Mouse (Mus musculus): ENCODE data around the gene Fbxl18. TPM values are rescaled to one million over a fixed set of nuclear protein-coding genes. Genes with fewer than 3 reads are reported as not detected.

Fbxl18 gene
- polyA plus RNA-seq, 1 experiment from 2014 or later, result 14.6 TPM

DNA sequence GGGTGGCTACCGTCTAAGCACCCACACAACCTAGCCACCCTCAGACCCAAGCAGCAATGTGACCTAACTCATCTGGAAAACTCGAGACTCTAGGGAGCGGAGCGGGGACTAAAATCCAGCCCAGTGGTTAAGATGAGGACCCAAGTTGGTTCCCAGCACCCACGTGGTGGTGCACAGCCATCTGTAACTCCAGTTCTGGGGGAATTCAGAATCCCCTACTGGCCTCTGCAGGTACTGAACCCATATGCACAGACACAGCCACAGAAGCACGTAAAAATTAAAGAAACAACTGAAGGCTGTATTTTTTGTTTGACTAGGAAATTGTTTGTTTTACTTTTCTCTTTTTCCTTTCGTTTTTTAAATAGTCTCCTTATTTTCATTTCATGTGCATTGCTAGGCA is 21.5 kb downstream of the Fbxl18 start:
- DNase-seq (ENCODE audit: low spot score), result no peak
- H3K27ac ChIP-seq, result no peak overlapping the region
- H3K9me3 ChIP-seq, result no peaks in the 10 kb centered on the region
- 91% methylated on average over 7 of the region's 7 CpGs for WGBS
- H3K36me3 ChIP-seq, result peaks cover 83% of the 10 kb centered on the region
- no peak overlapping the region for H3K4me3 ChIP-seq
- no peaks in the 10 kb centered on the region for H3K27me3 ChIP-seq (ENCODE audit: insufficient read depth, poor library complexity, severe bottlenecking)
- peaks cover 14% of the 10 kb centered on the region; the same call in 1 of the 2 replicates for H3K4me1 ChIP-seq

DNA sequence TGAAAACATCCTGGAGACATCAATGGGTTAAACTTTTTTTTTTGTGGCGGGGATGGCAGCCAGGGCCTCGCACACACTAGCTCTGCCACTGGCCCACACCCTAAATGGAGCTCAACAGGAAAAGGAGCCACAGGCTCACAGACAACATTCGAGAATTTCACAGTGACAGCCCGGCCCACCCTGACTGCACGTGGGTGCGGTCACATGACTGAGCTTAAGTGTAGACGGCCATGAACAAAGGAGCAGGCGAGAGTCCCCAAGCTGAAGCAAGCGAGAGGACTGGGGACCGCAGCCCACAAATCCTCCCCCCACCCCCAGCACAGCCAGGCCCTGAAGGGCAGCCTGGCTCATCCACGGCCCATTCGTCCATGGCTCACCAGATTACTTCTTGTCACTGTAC is 23.5 kb downstream of the Fbxl18 start:
- WGBS, result 60% methylated on average over 12 of the region's 12 CpGs
- peak overlapping the region; percentile 30; the same call in 1 of the 2 replicates for H3K27ac ChIP-seq

DNA sequence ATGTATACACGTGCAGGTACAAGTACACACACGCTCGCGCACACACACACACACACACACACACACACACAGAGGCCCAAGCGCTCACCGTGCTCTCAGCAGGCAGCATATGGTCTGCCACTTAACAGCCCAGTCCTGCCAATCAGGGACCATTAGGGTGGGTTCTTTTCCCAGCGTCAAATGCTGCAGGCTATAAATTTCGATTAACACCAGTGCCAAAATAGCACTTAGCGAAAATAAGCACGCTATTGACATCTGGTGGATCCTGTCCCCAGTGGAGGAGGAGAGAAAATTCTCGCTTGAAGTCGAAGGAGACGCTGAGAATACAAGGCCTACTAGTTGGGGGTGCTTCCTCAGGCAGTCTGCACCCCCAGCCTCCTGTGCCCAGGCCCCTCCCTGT is 25.8 kb downstream of the Fbxl18 start:
- Histone ChIP-seq H3K4me1 (0 out of 2 replicates have a peak, but pooled peaks cover 8% of the 10 kb centered on the region), H3K27ac (no peak overlapping the region)
- DNase-seq (ENCODE audit: low spot score), result no peak

More for the DNA sequence above, 23.5 kb downstream of the Fbxl18 start:
- no peaks in the 10 kb centered on the region for H3K27me3 ChIP-seq (ENCODE audit: insufficient read depth, poor library complexity, severe bottlenecking)
- H3K4me3 ChIP-seq, result no peak overlapping the region
- no peaks in the 10 kb centered on the region for H3K9me3 ChIP-seq
- peaks cover 80% of the 10 kb centered on the region for H3K36me3 ChIP-seq
- 0 out of 2 replicates have a peak, but pooled peaks cover 8% of the 10 kb centered on the region for H3K4me1 ChIP-seq
- DNase-seq (ENCODE audit: low spot score), result no peak

DNA sequence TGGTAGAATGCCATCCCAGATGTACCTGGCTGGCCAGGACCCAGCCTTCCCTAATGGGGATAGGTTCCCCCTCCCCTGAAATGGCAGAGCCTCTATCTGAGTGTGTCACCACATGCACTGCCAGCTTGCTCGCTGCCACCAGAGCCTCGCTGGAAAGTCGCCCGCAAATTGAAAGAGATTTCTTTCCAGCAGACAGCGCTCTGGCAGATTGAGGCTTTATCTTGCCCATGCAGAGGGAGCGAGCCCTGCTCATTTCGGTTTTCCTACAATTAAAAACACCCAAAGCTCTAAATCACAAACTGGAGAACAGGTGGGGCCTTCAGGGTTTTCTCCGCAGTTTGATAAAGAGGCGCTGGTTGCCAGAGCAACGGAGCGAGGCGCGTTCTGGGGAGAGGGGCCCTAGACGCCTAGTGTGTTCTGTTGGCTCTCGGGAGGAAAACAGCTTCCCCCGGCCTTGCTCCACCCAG is 37.4 kb downstream of the Fbxl18 start:
- Histone ChIP-seq H3K27me3 (ENCODE audit: insufficient read depth, poor library complexity, severe bottlenecking) (no peaks in the 10 kb centered on the region), H3K36me3 (0 out of 2 replicates have a peak, but pooled peaks cover 2% of the 10 kb centered on the region), H3K9me3 (peaks cover 5% of the 10 kb centered on the region; the same call in 1 of the 2 replicates), H3K27ac (peak overlapping the region; percentile 59; the same call in 1 of the 2 replicates), H3K4me3 (peak overlapping the region; percentile 16; the same call in 1 of the 2 replicates), H3K4me1 (peaks cover 5% of the 10 kb centered on the region; the same call in 1 of the 2 replicates)
- WGBS, result 53% methylated on average over 16 of the region's 16 CpGs
- no peak for DNase-seq (ENCODE audit: low spot score)

More for the DNA sequence above, 25.8 kb downstream of the Fbxl18 start:
- Histone ChIP-seq H3K36me3 (peaks cover 62% of the 10 kb centered on the region), H3K27me3 (ENCODE audit: insufficient read depth, poor library complexity, severe bottlenecking) (no peaks in the 10 kb centered on the region), H3K4me3 (no peak overlapping the region), H3K9me3 (no peaks in the 10 kb centered on the region)
- WGBS, result 87% methylated on average over 13 of the region's 13 CpGs

DNA sequence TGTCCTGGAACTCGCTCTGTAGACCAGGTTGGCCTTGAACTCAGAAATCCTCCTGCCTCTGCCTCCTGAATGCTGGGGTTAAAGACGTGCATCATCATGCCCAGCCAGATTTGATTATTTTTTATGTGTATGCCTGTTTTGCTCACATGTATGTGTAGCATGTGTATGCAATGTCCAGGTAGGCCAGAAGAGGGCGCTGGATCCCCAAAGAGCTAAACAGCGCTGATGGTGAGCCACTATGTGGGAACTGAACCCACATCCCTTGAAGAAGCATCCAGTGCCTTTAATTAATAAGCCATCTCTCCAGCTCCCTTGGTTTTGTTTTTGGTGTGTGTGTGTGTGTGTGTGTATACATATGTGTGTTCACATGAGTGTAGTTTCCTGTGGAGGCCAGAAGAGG is 38.8 kb downstream of the Fbxl18 start:
- WGBS, result 75% methylated on average over 4 of the region's 4 CpGs
- Histone ChIP-seq H3K4me3 (no peak overlapping the region), H3K36me3 (0 out of 2 replicates have a peak, but pooled peaks cover 2% of the 10 kb centered on the region), H3K4me1 (peaks cover 11% of the 10 kb centered on the region; the same call in 1 of the 2 replicates), H3K27ac (no peak overlapping the region), H3K9me3 (peaks cover 5% of the 10 kb centered on the region; the same call in 1 of the 2 replicates), H3K27me3 (ENCODE audit: insufficient read depth, poor library complexity, severe bottlenecking) (no peaks in the 10 kb centered on the region)
- DNase-seq (ENCODE audit: low spot score), result no peak

DNA sequence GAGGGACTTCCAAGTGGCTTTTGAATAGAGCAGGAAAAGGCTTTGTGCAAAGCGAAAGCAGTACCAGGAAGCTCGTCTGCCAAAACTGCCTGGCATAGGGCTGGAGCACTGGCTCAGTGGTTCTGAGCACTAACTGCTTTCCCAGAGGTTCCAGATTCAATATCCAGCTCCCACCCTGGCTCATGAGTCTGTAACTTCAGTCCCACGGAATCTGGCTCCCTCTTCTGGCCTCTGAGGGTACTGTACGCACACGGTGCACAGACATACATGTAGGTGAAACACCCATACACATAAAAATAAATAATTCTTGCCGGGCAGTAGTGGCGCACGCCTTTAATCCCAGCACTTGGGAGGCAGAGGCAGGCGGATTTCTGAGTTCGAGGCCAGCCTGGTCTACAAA is 40.3 kb downstream of the Fbxl18 start:
- Histone ChIP-seq H3K36me3 (0 out of 2 replicates have a peak, but pooled peaks cover 2% of the 10 kb centered on the region), H3K27me3 (ENCODE audit: insufficient read depth, poor library complexity, severe bottlenecking) (no peaks in the 10 kb centered on the region), H3K4me3 (no peak overlapping the region), H3K4me1 (peaks cover 17% of the 10 kb centered on the region; the same call in 1 of the 2 replicates), H3K9me3 (peaks cover 5% of the 10 kb centered on the region; the same call in 1 of the 2 replicates), H3K27ac (no peak overlapping the region)
- no peak for DNase-seq (ENCODE audit: low spot score)
- 73% methylated on average over 10 of the region's 10 CpGs for WGBS

DNA sequence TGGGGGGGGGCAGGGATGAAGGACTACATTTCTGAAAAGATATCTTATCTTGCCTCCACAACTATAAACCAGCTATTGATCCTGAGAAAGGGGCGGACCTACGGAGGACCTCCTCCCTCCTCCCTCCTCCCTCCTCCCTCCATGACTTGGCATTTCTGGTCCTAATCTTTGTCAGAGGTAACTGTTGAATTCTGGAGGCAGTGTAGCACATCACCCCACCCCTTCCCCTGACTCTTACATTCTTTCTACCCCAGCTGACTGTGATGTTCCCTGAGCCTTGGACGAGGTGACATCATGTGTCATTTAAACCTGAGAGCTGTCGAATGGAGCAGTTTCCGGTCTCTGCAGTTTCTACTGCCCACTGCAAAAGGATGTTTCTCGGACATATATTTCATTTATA is 41.6 kb downstream of the Fbxl18 start:
- no peaks in the 10 kb centered on the region for H3K27me3 ChIP-seq (ENCODE audit: insufficient read depth, poor library complexity, severe bottlenecking)
- no peak overlapping the region for H3K27ac ChIP-seq
- no peaks in the 10 kb centered on the region for H3K36me3 ChIP-seq
- WGBS, result 56% methylated on average over 6 of the region's 6 CpGs
- H3K9me3 ChIP-seq, result peaks cover 5% of the 10 kb centered on the region; the same call in 1 of the 2 replicates
- DNase-seq (ENCODE audit: low spot score), result no peak
- no peak overlapping the region for H3K4me3 ChIP-seq
- peaks cover 21% of the 10 kb centered on the region; the same call in 1 of the 2 replicates for H3K4me1 ChIP-seq

DNA sequence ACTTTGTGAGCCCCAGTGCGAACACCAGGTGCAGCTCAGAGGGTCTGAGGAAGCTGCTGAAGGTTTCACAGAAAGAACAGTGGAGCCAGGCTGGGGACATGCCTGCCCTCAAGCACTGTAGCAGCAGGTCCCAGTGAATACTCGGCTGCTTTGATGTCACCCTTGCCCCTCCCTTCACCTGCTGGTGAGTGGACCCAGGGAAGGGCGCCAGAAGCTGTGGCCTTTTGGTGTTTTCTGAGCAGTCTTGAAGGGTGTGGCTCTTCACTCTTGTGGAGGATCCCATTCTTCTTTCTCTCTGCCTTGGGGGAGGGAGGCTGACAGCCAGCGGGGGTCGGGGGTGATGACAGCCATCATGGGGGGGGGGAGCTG is 43.6 kb downstream of the Fbxl18 start:
- Histone ChIP-seq H3K4me3 (no peak overlapping the region), H3K9me3 (peaks cover 5% of the 10 kb centered on the region; the same call in 1 of the 2 replicates), H3K36me3 (no peaks in the 10 kb centered on the region), H3K27ac (no peak overlapping the region), H3K27me3 (ENCODE audit: insufficient read depth, poor library complexity, severe bottlenecking) (no peaks in the 10 kb centered on the region), H3K4me1 (0 out of 2 replicates have a peak, but pooled peaks cover 21% of the 10 kb centered on the region)
- no peak for DNase-seq (ENCODE audit: low spot score)
- WGBS, result 65% methylated on average over 5 of the region's 5 CpGs

DNA sequence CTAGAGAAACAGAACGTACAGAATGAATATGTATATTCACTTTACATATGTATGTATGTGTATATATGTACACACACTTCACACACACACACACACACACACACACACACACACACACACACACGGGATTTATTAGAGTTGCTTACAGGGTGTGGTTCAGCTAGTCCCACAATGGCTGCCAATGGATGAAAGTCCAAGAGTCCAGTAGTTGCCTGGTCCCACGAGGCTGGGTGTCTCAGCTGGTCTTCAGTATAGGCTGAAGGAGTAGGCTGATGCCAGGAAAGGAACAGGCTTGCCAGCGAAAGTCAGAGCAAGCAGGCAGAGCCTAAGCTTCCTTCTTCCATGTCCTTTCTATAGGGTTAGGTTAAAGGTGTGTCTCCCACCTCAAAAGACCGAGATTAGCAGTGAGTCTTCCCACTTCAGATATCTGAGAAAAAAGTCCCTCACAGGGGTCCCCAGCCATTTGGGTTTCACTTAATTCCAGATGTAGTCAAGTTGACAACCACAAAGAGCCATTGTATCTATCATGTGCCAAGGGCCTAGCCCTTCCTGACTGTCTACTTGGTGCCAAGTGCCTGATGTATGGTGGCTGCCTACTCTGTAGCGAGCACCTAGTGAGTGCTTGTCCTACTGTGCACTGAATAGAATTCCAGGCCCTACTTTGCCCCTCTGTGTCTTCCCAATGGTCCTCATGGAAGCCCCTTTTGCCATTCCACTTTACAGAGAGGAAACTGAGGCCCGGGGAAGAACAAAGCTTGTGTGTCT is 44.1 kb downstream of the Fbxl18 start:
- Histone ChIP-seq H3K9me3 (no peaks in the 10 kb centered on the region; the same call in 1 of the 2 replicates), H3K27ac (no peak overlapping the region), H3K36me3 (no peaks in the 10 kb centered on the region), H3K4me3 (no peak overlapping the region), H3K27me3 (ENCODE audit: insufficient read depth, poor library complexity, severe bottlenecking) (no peaks in the 10 kb centered on the region), H3K4me1 (0 out of 2 replicates have a peak, but pooled peaks cover 21% of the 10 kb centered on the region)
- DNase-seq (ENCODE audit: low spot score), result no peak
- 84% methylated on average over 6 of the region's 7 CpGs for WGBS

DNA sequence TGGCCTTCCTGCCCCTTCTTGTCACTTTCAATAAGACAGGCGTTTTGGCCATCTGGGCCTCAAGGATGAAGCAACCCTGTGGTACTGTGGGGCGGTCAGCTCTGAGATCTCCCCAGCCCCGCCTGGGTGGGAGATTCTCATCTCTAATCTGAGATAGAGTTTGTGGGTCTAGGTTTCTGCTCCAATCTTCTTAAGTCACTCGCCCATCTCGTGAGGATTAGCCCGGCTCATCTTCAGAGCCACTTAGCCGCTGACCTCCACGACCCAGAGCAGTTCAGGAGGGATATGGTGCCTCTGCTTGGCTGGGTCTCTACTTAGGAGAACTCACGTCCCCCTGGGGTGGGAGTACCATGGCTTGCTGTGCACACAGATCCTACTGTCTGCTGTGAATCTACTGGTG is 44.7 kb downstream of the Fbxl18 start:
- Histone ChIP-seq H3K4me1 (0 out of 2 replicates have a peak, but pooled peaks cover 21% of the 10 kb centered on the region), H3K4me3 (no peak overlapping the region), H3K9me3 (no peaks in the 10 kb centered on the region), H3K36me3 (no peaks in the 10 kb centered on the region), H3K27me3 (ENCODE audit: insufficient read depth, poor library complexity, severe bottlenecking) (no peaks in the 10 kb centered on the region), H3K27ac (peak overlapping the region; percentile 56; the same call in 1 of the 2 replicates)
- DNase-seq (ENCODE audit: low spot score), result no peak
- WGBS, result 68% methylated on average over 9 of the region's 9 CpGs

DNA sequence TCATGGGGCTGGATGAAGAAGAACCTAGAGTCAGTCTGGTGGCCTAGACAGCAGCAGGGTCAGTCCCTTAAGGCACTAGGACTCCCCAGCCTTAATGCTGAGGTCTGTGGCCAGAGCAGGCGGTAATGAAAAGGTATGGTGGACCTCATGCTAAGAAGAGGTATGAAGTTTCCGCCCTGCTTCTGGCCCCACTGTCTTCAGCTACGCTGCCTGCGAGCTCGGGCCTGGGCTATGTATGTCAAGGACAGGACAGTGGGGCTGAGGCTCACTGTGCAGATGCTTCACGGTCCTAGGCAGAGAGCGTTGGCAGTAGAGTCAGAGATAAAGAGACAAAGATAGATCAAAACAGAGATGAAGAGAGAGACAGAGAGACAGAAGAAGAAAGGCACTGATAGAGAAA is 46.3 kb downstream of the Fbxl18 start:
- no peak for DNase-seq (ENCODE audit: low spot score)
- Histone ChIP-seq H3K4me3 (no peak overlapping the region), H3K27ac (no peak overlapping the region), H3K9me3 (no peaks in the 10 kb centered on the region), H3K4me1 (0 out of 2 replicates have a peak, but pooled peaks cover 21% of the 10 kb centered on the region), H3K36me3 (no peaks in the 10 kb centered on the region), H3K27me3 (ENCODE audit: insufficient read depth, poor library complexity, severe bottlenecking) (no peaks in the 10 kb centered on the region)
- whole genome bisulfite sequencing, result 80% methylated on average over 7 of the region's 7 CpGs

DNA sequence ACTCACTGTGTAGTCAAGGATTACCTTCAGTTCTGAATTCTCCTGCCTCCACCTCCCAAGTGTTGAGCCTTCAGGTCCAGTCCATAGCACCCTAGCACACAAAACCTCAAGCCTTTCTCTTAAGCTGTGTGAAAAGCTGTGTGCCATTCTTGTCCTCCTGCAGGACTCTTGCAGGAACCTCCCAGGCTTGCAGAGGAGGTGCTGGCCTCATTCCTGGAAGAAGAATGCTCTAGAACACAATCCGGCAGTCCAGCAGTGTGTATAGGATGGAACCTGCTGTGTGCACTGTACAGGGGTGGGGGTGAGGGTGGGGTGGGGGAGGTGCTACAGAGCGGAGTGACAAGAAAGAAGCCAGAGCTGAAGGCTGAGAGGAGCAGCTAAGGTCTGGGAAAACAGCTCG is 47.1 kb downstream of the Fbxl18 start:
- Histone ChIP-seq H3K36me3 (no peaks in the 10 kb centered on the region), H3K27me3 (ENCODE audit: insufficient read depth, poor library complexity, severe bottlenecking) (no peaks in the 10 kb centered on the region), H3K4me3 (no peak overlapping the region), H3K27ac (no peak overlapping the region), H3K4me1 (0 out of 2 replicates have a peak, but pooled peaks cover 21% of the 10 kb centered on the region), H3K9me3 (no peaks in the 10 kb centered on the region)
- no peak for DNase-seq (ENCODE audit: low spot score)
- 52% methylated on average over 3 of the region's 3 CpGs for WGBS

DNA sequence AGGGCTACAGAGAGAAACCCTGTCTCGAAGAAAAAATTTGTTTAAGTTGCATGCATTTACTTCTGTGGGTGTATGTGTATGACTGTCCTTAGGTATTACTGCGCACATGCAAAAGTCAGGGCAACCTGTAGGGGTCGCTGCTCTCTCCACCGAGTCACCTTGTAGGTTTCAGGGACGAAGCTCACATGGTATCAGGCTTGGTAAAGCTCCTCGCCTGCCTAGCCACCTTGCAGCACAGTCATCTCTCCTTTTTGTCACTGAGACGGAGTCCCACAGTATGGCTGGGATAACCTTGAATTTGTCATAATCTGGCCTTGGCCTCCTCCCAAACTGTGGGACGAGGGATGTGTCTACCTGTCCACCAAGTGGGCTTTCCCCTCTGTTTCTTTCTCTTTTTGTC is 50.8 kb downstream of the Fbxl18 start:
- H3K27ac ChIP-seq, result no peak overlapping the region
- no peaks in the 10 kb centered on the region for H3K27me3 ChIP-seq (ENCODE audit: insufficient read depth, poor library complexity, severe bottlenecking)
- no peak for DNase-seq (ENCODE audit: low spot score)
- no peaks in the 10 kb centered on the region for H3K9me3 ChIP-seq
- WGBS, result 55% methylated on average over 8 of the region's 8 CpGs
- peaks cover 25% of the 10 kb centered on the region for H3K4me1 ChIP-seq
- H3K36me3 ChIP-seq, result no peaks in the 10 kb centered on the region
- H3K4me3 ChIP-seq, result no peak overlapping the region

Data from heart, embryonic 10.5 days (tissue).